Mouse (Mus musculus) hindbrain, embryonic 11.5 days (tissue): ENCODE results near the gene Pigt. TPM values are rescaled to one million over a fixed set of nuclear protein-coding genes. Genes with fewer than 3 reads are reported as not detected.

Experiments used
- ATAC-seq: fragments of 200-750 bp; cut with Nextera tagmentation; 2 replicates; pipeline ENCODE4 v1.8.0; 2017; ENCODE audit warnings: mild to moderate bottlenecking, moderate TSS enrichment, moderate library complexity; ENCODE audit not compliant: low FRiP score
- DNase-seq: peaks from one replicate; pipeline ENCODE4 v3.0.0-alpha.2; 2015; ENCODE audit warnings: low spot score
- H3K27ac ChIP-seq: fragments of 300-500 bp; sonication (generic); 2 replicates; pipeline ENCODE4 v1.5.1; 2014; ENCODE audit warnings: mild to moderate bottlenecking, low read depth, low read length
- H3K27me3 ChIP-seq: fragments of 300-500 bp; sonication (generic); 2 replicates; pipeline ENCODE4 v1.6.1; 2014; ENCODE audit warnings: mild to moderate bottlenecking, low read length, moderate library complexity, mixed read lengths; ENCODE audit not compliant: control insufficient read depth, insufficient read depth
- H3K36me3 ChIP-seq: fragments of 300-500 bp; sonication (generic); 2 replicates; pipeline ENCODE4 v1.6.1; 2014; ENCODE audit warnings: mild to moderate bottlenecking, low read length, moderate library complexity, mixed read lengths; ENCODE audit not compliant: control insufficient read depth, insufficient read depth
- H3K4me1 ChIP-seq: fragments of 300-500 bp; sonication (generic); replicated peaks from 2 replicates; pipeline ENCODE4 v1.6.1; 2014; ENCODE audit warnings: low read length, mixed read lengths; ENCODE audit not compliant: control insufficient read depth, insufficient read depth
- H3K4me2 ChIP-seq: fragments of 300-500 bp; sonication (generic); replicated peaks from 2 replicates; pipeline ENCODE4 v1.6.1; 2014; ENCODE audit warnings: mild to moderate bottlenecking, low read depth, low read length
- H3K4me3 ChIP-seq: fragments of 300-500 bp; sonication (generic); 2 replicates; pipeline ENCODE4 v1.5.1; 2014; ENCODE audit warnings: low read depth, low read length
- H3K9ac ChIP-seq: fragments of 300-500 bp; sonication (generic); 2 replicates; pipeline ENCODE4 v1.6.1; 2014; ENCODE audit warnings: low read depth, low read length
- H3K9me3 ChIP-seq: fragments of 300-500 bp; sonication (generic); 2 replicates; pipeline ENCODE4 v1.6.1; 2016; ENCODE audit warnings: low read length; ENCODE audit not compliant: control insufficient read depth
- WGBS: fragments of 180-500 bp; shearing (Covaris S2); extraction: QIAGEN DNeasy Blood & Tissue Kit; methylation state at CpG from one replicate; pipeline ENCODE4 v1.1.7; 2014; 5-methylcytosine and 5-hydroxymethylcytosine counted together
- polyA plus RNA-seq: library from polyadenylated mRNA; unstranded; fragments of >200 nt; fragmentation: Nextera tagmentation; extraction: Ambion mirVana; gene quantifications from 2 replicates; pipeline ENCODE4 v1.2.1, GENCODE M21; 2014

The Pigt gene
- polyA plus RNA-seq, 1 experiment from 2014 or later: 56.8 TPM

- no peaks in the 10 kb centered on the region for H3K4me1 ChIP-seq
- H3K4me2 ChIP-seq: no peak overlapping the region
- H3K9ac ChIP-seq: no peak overlapping the region
- no peaks in the 10 kb centered on the region for H3K36me3 ChIP-seq
- DNase-seq (no peak), ATAC-seq (no peak)
- no peak overlapping the region for H3K4me3 ChIP-seq
- H3K9me3 ChIP-seq: no peaks in the 10 kb centered on the region
- 76% methylated on average over 8 of the region's 8 CpGs for WGBS
- no peaks in the 10 kb centered on the region for H3K27me3 ChIP-seq
- H3K27ac ChIP-seq: no peak overlapping the region
Measured at GRCm38 (mm10) chr2:164513389-164513788, 16.1 kb downstream of the Pigt start.

- H3K4me2 ChIP-seq: no peak overlapping the region
- 83% methylated on average over 3 of the region's 3 CpGs for WGBS
- no peaks in the 10 kb centered on the region for H3K36me3 ChIP-seq
- H3K27ac ChIP-seq: no peak overlapping the region
- ATAC-seq (no peak), DNase-seq (no peak)
- no peaks in the 10 kb centered on the region for H3K9me3 ChIP-seq
- no peaks in the 10 kb centered on the region for H3K27me3 ChIP-seq
- H3K4me1 ChIP-seq: no peaks in the 10 kb centered on the region
- no peak overlapping the region for H3K4me3 ChIP-seq
- no peak overlapping the region for H3K9ac ChIP-seq
Measured at GRCm38 (mm10) chr2:164514916-164515315, 17.6 kb downstream of the Pigt start.

- H3K4me2 ChIP-seq: no peak overlapping the region
Measured at GRCm38 (mm10) chr2:164515897-164516296, 18.6 kb downstream of the Pigt start.

GRCm38 (mm10) chr2:164516592-164516991, 19.3 kb downstream of the Pigt start:
- H3K36me3 ChIP-seq: no peaks in the 10 kb centered on the region
- no peak for ATAC-seq

More at GRCm38 (mm10) chr2:164515897-164516296, 18.6 kb downstream of the Pigt start:
- Histone ChIP-seq H3K9ac (no peak overlapping the region), H3K27ac (no peak overlapping the region), H3K36me3 (no peaks in the 10 kb centered on the region), H3K9me3 (no peaks in the 10 kb centered on the region), H3K27me3 (no peaks in the 10 kb centered on the region), H3K4me1 (no peaks in the 10 kb centered on the region), H3K4me3 (no peak overlapping the region)
- DNase-seq (no peak), ATAC-seq (no peak)
- WGBS: 78% methylated on average over 9 of the region's 9 CpGs

GRCm38 (mm10) chr2:164517485-164518221, 20.3 kb downstream of the Pigt start:
- Histone ChIP-seq H3K4me2 (no peak overlapping the region), H3K4me3 (no peak overlapping the region), H3K36me3 (no peaks in the 10 kb centered on the region), H3K4me1 (no peaks in the 10 kb centered on the region), H3K9ac (no peak overlapping the region), H3K27ac (no peak overlapping the region), H3K9me3 (no peaks in the 10 kb centered on the region), H3K27me3 (no peaks in the 10 kb centered on the region)
- DNase-seq (peak; percentile 72), ATAC-seq (no peak)
- WGBS: 35% methylated on average over 9 of the region's 10 CpGs

More at GRCm38 (mm10) chr2:164516592-164516991, 19.3 kb downstream of the Pigt start:
- Histone ChIP-seq H3K4me1 (no peaks in the 10 kb centered on the region), H3K4me3 (no peak overlapping the region), H3K4me2 (no peak overlapping the region), H3K9ac (no peak overlapping the region), H3K27ac (no peak overlapping the region), H3K27me3 (no peaks in the 10 kb centered on the region), H3K9me3 (no peaks in the 10 kb centered on the region)
- DNase-seq: no peak
- WGBS: 92% methylated on average over 11 of the region's 11 CpGs

GRCm38 (mm10) chr2:164518266-164519170, 21.2 kb downstream of the Pigt start:
- no peak overlapping the region for H3K4me3 ChIP-seq
- H3K27ac ChIP-seq: no peak overlapping the region
- H3K27me3 ChIP-seq: no peaks in the 10 kb centered on the region
- H3K4me1 ChIP-seq: no peaks in the 10 kb centered on the region
- DNase-seq: no peak
- WGBS: 76% methylated on average over 11 of the region's 11 CpGs
- no peaks in the 10 kb centered on the region for H3K9me3 ChIP-seq
- H3K9ac ChIP-seq: no peak overlapping the region
- H3K4me2 ChIP-seq: no peak overlapping the region
- H3K36me3 ChIP-seq: no peaks in the 10 kb centered on the region
- no peak for ATAC-seq

- Histone ChIP-seq H3K9me3 (no peaks in the 10 kb centered on the region), H3K4me2 (no peak overlapping the region), H3K27me3 (no peaks in the 10 kb centered on the region), H3K36me3 (no peaks in the 10 kb centered on the region), H3K4me1 (no peaks in the 10 kb centered on the region), H3K27ac (no peak overlapping the region), H3K4me3 (no peak overlapping the region), H3K9ac (no peak overlapping the region)
- ATAC-seq (no peak), DNase-seq (no peak)
- WGBS: 83% methylated on average over 6 of the region's 6 CpGs
Measured at GRCm38 (mm10) chr2:164519171-164519526, 21.8 kb downstream of the Pigt start.

GRCm38 (mm10) chr2:164520782-164521181, 23.5 kb downstream of the Pigt start:
- no peaks in the 10 kb centered on the region for H3K4me1 ChIP-seq
- WGBS: 12% methylated on average over 3 of the region's 3 CpGs
- ATAC-seq (no peak), DNase-seq (peak; percentile 43)
- H3K27ac ChIP-seq: no peak overlapping the region
- H3K9ac ChIP-seq: no peak overlapping the region
- no peaks in the 10 kb centered on the region for H3K36me3 ChIP-seq
- H3K4me3 ChIP-seq: no peak overlapping the region
- no peak overlapping the region for H3K4me2 ChIP-seq
- H3K27me3 ChIP-seq: no peaks in the 10 kb centered on the region
- H3K9me3 ChIP-seq: no peaks in the 10 kb centered on the region
